Mouse (Mus musculus): ENCODE data around the gene Plekha7. TPM values are rescaled to one million over a fixed set of nuclear protein-coding genes. Genes with fewer than 3 reads are reported as not detected.

The Plekha7 gene
- total RNA-seq, 2 experiments from 2014 or later = 4.0 TPM

DNA sequence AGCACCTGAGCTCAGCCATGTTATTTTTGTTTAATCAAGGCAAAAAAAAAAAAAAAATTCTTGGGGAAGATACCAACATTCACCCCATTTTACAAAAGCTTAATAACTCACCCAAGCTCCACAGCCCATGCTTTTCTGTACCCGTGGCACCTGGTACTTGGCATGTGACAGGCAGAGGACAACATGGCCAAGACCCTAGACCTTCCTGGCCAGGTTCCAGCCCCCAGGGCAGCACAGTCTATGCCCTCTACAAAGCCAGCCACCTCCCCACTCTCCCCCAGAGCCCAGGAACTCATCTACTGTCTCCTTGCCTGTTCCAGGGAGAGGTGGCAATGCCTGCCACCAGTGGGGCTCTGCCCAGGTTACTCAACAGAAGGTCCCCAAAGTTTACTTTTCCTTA is 17.6 kb downstream of the Plekha7 start:
- no peak for DNase-seq (ENCODE audit: low spot score in 2 of 2)

DNA sequence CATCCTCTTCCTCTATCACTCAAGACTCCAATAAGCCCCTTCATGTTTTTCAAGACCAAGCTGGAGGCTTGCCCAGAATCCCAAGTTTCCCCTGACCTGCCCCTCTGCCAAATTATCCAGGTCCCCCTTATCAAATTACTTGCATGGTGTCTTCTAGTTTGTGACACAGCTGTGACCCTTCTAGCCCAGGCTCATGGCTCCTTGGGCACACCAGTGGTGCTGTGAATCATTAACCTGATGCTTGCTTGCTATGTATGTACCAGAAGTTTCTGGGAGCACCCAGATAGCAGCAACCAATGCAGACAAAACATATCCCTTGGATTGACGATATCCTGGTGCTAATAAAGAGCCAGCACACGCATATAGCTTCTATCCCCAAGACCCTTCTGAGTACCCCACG is 19.2 kb downstream of the Plekha7 start:
- DNase-seq (ENCODE audit: low spot score in 2 of 2) = no peak

DNA sequence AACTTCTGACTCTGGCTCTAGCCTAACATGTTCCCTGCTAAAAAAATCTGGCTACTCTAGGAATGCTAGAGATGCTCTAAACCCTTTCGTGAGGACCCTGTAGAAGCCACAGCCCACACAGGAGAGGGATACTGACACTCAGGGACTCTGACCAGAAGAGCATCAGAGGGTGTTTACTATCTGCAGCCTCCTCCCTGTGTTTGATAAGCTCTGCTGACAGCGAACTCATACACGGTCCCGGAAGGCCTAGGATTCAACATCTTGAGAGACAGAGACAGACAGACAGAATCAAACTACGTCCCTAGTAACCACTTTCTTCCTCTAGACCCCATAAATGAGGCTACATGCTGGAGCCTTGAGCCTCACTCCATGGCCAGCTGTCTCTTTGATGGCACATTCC is 20.2 kb downstream of the Plekha7 start:
- no peak for DNase-seq (ENCODE audit: low spot score in 2 of 2)

DNA sequence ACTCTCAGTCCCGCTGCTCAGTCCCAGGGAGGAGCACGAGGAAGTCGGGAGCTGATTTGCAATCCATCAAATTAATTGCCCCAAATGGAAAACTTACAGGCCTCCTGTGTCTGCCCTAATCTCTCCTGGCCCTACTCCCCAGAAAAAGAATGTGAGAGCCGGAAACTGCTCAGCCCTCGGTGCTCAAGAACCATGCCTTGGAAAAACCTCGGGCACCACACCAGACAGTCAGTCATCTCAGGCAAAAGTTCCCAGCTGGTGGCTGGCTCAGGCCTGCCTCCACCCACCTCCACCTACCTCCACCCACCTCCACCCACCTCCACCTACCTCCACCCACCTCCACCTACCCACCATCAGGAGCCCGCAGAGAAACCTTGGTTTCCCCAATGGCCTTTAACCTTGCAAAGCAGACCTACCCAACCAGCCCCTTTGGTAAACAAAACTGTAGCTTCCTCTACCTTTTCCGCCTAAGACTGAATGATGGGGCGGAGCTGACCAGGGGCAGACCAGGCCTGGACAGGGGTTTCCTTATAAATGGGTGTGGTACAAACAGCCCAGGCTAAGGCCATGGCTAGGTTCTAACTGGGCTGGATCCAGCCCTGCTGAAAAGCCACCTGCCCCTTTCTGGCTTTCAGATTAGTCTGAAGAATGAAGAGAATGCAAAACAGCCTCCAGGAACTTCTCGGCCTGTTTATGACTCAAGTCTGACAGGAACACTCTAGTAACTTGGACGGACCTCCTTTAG is 21.4 kb downstream of the Plekha7 start:
- DNase-seq (ENCODE audit: low spot score in 2 of 2) = no peak

DNA sequence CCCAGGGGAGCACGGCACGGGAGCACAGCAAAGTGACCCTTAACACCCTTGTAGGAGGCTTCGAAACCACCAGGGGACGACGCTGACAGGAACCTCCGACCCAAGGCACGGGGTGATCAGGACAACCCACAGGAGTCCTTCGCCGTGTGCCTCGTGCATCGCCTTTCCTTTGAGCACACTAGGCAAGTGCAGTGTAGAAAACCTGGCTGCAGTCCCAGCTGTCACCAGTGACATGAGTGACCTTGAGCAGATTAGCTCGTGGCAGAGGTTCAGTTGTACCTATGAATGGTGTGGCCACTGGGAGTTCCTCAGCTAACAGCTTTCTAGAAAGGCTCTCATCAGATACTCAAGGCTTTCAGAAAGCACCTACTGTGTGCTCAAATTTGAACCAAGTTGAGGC is 22.0 kb downstream of the Plekha7 start:
- DNase-seq (ENCODE audit: low spot score in 2 of 2) = no peak

DNA sequence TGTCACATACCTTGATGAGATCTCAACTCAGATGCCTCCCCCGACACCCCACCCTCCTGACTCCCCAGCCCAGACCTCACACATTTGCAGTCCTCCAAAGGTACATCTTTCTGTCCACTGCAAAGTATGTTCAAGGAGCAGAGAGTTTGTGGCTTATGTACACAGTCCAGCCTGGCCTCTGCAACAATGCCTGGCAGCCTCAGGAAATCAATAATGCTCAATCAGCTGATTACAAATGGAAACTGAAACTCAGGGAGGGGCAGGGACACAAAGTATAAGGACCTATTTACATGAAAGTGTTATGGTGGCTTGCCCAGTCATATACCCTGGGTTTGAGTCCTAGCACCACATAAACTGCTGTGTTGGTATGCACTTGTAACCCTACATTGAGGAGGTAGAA is 23.0 kb downstream of the Plekha7 start:
- no peak for DNase-seq (ENCODE audit: low spot score in 2 of 2)

DNA sequence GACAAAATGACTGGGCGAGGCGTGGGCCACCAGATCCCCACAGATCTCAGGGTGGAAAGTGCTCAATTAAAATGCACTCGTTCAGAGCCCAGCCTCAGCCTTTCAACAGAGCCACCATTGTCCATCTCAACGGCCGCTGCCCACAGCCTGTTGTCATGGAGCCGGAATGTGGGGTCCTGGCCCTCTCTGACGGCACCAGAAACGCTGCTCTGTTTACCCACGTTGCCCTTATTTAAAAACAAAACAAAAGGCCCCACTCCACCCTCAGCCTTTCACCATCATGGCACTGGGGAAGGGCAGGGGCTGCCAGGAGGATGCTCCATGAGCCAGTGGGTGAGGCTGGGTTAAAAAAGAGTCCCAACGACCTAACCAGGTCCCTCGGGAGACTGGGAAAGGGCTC is 25.4 kb downstream of the Plekha7 start:
- DNase-seq (ENCODE audit: low spot score in 2 of 2) = no peak

DNA sequence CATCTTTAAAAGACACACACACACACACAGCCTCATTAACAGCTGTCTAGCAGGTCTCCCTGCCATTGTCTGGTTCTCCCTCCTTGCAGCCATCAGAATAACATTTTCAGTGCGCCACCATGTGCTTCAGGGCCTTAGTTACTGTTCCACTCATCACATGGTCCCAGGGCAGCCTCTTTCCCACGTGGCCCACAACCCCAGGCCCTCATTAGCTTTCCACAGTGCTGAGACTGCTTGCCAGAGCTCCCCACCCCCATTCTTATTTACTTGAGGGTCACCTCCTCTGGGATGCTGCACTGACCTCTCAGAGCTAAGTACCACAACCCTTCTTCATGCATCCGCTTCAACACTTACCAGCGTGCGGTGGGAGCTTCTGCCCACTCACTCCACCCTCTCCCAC is 28.1 kb downstream of the Plekha7 start:
- no peak for DNase-seq (ENCODE audit: low spot score in 2 of 2)

DNA sequence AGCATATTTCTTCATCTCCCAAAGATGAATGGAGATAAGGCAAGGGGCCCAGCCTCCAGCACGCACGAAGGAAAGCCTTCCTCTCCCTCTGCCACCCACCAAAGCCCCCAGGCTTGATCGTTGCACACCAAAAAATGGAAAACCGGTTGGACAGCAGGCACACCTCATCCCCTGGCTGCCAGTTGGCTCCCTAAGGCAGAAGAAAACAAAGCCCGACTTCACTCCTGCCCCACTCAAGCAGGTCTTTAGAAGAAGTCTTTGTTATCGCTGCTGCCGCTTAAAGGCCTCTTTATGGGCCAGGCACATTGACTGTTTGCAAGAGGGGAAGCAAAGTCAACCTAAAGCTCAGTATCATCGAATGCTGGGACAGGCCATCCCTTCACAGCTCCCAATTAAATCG is 29.9 kb downstream of the Plekha7 start:
- no peak for DNase-seq (ENCODE audit: low spot score in 2 of 2)

DNA sequence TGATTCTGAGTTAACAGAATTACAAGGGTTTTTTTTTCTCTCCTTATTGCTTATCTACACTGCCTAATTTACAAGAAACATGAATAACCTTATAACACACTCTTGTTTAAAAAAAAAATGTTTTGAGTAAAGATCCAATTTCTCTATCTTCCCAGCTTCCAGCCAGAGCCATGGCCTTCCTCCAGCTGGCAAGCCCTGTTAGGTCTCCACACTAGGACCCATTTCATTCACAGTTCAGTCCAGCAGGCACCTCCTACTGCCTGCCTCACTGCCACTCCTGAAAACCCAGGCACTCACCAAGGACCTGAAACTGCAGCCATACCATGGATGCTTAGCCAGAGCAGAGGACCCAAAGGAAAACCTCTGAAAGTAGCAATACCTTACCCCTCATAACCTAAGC is 31.9 kb downstream of the Plekha7 start:
- no peak for DNase-seq (ENCODE audit: low spot score in 2 of 2)

DNA sequence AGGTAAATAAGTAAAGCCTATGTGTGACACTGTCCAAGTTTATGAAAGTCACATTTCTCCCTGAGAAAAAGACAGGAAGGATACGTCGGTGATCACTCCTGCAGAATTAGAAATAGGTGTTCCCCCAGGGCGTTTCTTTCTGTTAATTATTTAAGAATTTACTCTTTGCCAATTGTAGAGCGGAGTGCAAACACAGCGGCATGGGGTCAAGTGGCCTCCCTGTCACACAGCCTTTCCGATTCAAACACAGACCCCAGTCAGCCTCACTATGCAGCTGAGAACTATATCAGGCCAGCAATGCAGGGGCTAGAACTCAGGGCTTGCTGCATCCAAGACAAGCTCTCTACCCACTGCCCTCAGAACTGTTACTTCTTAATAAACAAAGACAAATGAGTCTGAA is 35.1 kb downstream of the Plekha7 start:
- DNase-seq (ENCODE audit: low spot score in 2 of 2) = no peak

DNA sequence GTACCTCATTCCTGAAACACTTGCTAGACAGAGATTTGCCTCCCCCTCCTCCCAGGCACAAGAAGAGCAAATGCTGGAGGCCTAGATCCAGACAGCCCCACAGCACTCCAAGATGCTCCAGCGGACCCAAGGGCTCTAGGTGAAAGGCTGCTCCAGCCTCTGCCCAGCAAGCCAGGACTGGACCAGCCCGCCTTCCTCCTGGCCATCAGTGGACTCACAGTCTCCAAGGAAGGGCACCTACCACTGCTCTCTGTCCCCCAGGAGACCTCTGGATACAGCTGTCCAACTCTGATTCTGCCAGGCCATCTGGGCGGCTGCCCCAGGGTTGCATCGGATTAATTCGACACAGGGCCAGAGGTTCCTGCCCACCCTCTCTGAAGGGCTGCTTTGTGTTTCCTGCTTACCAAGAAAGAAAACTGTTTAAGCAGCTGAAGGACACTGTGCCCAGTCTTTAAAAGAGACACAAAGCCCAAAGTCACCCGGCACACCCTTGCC is 38.6 kb downstream of the Plekha7 start:
- peak in 1 of 2 experiments; percentile 41 for DNase-seq (ENCODE audit: low spot score in 2 of 2)

DNA sequence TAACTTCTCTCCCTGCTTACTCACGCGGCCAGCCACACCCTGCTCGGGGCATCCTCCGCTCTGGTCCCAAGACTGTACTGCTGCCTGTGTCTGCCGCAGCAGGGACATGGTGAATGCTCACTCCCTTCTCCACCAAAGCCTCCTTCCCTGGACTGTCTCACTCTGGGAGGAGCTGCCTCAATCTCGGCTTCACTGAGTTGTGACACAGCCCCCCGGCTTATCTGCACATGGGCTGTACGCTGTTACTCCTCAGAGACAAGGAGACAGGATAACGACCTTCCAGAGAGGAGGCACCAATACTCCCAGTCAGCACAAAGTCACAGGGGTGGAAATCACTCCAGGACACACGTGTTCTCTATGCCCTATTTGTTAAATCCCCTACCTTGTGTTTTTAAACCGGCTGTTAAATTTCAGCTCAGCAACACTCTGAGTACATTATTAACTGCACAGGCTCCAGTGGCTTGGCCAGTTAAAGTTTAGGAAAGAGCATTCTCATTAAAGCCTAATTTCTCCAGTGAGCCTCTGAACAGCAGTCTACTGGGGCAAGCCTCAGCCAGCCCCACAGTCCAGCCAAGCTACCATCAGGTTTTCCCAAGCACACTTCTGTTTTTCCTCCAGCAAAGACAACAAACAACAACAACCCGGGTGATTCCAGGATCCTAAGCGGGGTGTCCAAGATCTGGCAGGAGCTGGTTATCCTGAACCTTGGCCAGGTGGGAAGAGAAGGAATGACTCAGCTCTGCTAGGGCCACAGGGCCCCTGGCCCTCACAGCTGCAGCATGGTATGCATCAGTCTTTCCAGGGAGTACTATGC is 39.9 kb downstream of the Plekha7 start:
- no peak for DNase-seq (ENCODE audit: low spot score in 2 of 2)

DNA sequence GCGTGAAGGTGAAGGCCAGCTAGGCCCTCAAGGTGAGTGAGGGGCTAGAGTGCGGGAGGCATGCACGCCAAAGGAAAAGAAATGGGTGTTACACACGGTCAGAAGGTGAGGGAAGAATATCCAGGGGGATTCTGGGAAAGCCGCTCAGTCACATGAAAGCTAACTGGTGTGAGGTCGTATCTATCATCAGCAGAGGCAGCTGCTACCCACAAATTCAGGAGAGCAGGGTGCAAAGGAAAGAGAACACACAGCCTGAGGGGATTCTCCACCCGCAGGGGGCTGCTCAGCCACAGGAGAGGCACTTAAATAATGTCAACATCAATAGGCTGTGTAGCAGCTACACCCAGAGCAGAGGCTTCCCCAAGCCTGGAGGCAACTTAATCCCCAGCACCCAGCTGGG is 44.9 kb downstream of the Plekha7 start:
- DNase-seq (ENCODE audit: low spot score in 2 of 2) = no peak

DNA sequence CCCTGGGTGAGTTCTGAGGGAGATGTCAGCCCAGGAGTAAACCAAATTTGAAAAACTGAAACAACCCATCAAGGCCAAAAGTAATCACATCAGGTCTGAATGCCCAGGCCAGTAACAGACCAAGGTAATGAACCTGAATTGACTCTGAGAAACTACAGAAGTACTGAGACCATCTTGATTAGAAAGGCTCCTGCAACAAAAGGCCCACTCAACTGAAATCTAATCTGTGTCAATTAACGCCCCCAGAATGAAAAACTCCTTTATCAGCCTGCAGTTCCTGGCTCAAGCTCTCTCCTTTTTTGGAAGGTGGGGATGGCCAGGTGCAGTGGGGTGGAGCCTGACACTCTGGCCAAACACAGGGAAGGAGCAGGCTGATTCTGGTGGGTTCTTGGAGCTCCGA is 45.7 kb downstream of the Plekha7 start:
- DNase-seq (ENCODE audit: low spot score in 2 of 2) = no peak

DNA sequence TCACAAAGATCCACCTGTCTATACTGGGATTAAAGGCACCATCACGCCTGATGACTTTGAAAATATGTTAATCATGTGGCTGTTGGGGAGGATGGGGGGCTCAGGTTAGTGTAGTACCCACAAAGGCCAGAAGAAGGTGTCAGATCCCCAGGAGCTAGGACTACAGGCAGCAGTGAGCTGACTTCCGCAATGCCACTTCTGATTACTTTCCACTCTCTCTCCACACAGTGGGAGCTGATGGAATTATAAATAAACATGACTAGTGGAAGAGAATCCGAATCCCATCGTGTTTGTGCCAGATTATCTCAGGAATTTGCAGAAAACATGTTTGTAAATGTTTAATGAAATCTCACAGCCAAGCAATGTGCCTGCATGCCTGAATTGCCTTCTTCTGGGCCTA is 46.1 kb downstream of the Plekha7 start:
- DNase-seq (ENCODE audit: low spot score in 2 of 2) = no peak

DNA sequence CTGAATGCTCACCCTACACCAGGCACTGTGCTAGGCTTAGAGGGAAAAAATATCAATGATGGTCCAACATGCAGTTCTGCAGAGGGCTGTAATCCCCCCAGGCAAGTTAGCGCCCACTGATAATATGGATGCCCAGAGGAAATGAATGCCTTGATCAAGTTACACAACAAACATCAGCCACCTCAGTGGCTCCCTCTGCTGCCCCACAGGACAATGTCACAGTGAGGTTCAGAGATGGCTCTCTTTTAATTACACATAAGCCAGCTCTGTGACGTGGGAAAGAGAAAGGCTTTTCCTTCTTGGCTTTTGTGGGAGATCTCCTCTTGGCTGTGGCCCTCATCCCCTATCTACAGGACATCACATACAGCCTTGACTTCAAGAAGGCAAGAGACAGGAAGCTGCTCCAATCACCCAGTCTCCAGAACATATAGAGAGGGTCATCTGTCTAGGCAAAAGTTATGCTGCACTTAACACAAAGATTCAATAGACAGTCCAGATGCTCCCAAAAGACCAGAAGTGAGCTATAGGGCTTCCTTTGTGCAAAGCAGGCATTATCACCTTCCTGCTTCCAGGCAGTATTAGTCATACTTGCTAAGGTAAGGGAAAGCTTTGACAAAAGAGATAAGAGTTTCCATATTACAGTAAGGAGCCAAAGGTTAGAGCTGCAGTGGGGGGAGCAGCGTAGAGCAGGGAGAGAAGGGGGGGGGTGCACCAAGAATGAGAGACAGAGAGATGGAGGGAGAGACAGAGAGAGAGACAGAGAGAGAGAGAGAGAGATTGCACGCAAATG is 47.2 kb downstream of the Plekha7 start:
- DNase-seq (ENCODE audit: low spot score in 2 of 2) = no peak

DNA sequence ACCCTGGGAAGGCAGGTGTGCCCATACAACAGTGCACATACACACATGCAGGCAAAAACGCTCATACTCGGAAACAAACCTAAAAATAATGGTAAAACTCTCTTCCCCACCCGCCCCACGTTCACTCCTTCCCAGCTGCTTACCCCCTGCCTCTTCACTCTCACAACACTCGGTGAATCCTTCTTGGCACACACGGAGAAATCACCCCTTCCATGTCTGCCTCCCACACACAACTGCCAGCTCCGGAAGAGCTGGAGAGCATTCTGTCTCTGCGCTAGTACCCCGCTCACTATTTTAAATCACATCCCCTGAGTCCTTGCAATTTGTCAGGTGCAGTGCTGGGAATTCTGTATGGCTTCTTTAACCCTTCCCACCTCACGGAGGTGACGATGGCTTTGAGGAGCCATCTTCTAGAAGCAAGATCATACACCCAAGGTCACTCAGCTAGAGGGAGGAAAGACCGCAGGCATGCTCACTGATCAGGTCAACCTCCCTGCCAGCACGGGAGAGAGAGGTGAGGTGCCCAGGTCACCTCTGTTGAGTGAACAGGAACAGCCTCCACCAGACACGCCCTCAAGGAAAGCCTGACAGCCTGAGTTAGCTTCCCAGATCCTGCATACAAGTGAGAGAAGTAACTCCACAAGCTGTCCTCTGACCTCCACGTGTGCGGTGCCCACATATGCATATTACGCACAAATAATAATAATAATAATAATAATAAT is 49.6 kb downstream of the Plekha7 start:
- no peak for DNase-seq (ENCODE audit: low spot score in 2 of 2)

DNA sequence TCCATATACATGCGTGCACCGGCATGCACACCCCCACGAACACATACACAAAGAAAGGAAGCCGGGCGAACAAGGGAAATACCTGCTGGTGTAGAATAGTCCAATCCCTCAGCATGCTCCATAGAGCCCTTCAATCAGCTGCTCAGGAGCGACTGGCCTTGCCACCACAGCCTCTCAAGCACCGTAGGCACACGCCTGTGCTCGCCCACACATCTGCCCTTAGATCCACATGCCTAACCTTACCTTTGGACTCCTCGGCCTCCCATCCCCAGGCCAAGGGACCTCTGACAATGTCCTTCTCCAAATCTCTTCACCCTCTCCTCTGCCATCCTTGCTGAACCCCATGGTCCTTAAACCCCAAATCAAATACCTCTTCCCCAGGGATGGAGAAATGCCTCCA is 50.2 kb downstream of the Plekha7 start:
- no peak for DNase-seq (ENCODE audit: low spot score in 2 of 2)

DNA sequence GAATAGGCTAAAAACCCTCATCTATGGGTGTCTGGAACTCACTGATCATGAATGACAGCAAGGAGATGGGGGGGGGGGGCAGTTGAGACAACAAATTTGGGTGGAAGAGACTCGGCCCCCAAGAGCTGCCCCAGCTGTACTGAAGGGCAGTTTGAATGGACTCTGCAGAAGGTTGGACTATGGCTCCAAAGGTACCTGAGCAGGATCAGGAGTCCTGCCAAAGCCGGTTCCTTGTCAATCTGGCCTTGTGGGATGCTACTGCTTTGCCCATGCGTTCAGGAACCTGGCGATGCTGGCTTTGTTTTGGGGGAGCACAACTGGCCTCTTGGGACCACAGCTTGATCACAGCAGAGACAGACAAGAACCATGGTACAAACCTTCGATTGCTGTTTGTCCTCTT is 52.5 kb downstream of the Plekha7 start:
- no peak for DNase-seq (ENCODE audit: low spot score in 2 of 2)

DNA sequence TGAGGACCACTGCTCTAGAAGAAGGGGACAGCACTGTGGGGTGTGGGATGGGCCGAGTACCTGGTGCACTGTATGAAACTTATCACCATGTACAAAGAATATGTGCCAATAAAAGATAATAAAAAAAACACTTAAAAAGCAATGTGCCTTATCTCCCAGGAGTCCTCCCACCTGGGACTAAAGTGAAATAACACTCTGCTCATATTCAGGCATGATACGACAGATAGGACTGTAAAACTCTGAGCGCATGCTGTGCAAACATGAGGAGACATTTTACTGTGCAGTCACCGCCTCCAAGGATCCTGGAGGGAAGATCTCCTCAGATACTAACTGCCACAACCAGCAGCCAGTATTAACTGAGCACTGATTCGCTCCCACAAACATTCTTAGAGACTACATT is 53.5 kb downstream of the Plekha7 start:
- DNase-seq (ENCODE audit: low spot score in 2 of 2) = no peak
